Mouse (Mus musculus): Measurements from ENCODE around the gene Gm29644. TPM values are rescaled to one million over a fixed set of nuclear protein-coding genes. Genes with fewer than 3 reads are reported as not detected.

The Gm29644 gene
- not detected for polyA plus RNA-seq (2017; shearing (Covaris generic))

DNA sequence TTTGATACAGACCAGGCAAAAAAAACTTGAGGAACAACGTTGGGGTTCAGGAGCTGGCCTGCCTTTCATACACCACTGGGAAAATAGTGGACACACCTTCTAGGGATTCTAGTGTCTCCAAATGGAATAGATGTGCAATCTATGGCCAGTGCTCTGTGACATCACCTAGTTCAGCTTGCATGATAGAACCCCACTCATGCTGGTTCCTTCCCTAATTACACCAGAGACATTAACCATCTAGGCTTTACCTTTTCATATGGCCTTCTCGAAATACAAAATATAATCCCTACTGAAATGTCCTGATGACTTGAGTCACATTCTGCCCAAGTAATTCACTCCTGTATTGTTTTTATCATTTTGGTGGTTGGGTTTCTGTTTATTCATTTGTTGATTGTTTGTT lies at the start of gene Gm29644, which contains the start of gene Gm29423:
TSS of gene Gm29644 (minus strand) at position 157 of the 400 bp plus-strand sequence.
TSS of gene Gm29423 (minus strand) at position 101 of the 400 bp plus-strand sequence.

DNA sequence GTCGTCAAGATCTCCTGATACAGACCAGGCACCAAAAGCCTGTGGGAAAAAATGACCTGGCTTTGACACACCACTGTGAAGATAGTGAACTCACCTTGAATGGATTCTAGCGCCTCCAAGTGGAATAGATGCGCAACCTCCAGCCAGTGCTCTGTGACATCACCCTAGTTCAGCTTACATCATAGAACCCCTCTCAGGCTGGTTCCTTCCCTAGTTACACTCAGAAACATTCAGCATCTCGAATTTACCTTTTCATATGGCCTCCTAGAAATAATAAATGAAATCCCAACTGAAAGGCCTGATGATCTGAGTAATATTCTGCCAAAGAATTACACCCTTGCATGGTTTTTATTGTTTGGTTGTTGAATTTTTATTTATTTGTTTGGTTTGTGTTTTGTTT lies 29.6 kb downstream of the Gm29644 start, which contains the start of gene Gm21118:
TSS of gene Gm21118 (minus strand) at position 101 of the 400 bp plus-strand sequence.

Other genes with a start within 250 kb of the Gm29644 start
- not detected for gene Gm21118, start 29.7 kb downstream of the Gm29644 start, polyA plus RNA-seq (2017; shearing (Covaris generic))
- not detected for gene Gm29423, start 56 bp downstream of the Gm29644 start, polyA plus RNA-seq (2017; shearing (Covaris generic))
- not detected for gene Gm20888, start 138.5 kb upstream of the Gm29644 start, polyA plus RNA-seq (2017; shearing (Covaris generic))

All from naive thymus-derived CD4-positive, alpha-beta T cell, adult 5 months (primary cell).